Mouse (Mus musculus) neural tube, postnatal 0 days (tissue): ENCODE results near the gene Olfr693. TPM values are rescaled to one million over a fixed set of nuclear protein-coding genes. Genes with fewer than 3 reads are reported as not detected.

Experiments used
- polyA plus RNA-seq: library from polyadenylated mRNA; unstranded; fragments of >200 nt; fragmentation: Nextera tagmentation; extraction: Ambion mirVana; gene quantifications from 2 replicates; pipeline ENCODE4 v1.2.1, GENCODE M21; 2015

Olfr693 gene
- polyA plus RNA-seq: 0.05 TPM in 1 of 2 replicates, not detected in the other

DNA sequence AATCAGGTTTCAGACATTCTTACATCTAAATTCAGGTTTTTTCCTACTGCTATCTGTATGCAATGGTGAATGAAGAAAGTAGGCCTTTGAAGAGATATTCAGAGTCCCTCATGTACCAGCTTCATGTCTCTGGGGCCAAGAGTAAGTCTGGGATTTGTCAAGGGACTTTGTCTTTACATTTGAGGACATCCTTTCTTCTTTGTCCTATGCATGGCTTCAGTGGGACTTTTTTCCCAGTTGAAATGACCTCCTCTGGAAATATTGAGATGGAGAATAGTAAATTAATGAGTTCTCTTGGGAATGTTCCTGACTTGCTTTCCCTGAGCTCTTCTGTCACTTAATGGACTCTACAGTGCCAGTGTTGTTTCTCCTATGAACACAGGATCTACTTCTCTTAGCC, at the start of gene Olfr693:
Gene Olfr693, minus strand, starts transcription at position 101 of the 400 bp plus-strand sequence.

DNA sequence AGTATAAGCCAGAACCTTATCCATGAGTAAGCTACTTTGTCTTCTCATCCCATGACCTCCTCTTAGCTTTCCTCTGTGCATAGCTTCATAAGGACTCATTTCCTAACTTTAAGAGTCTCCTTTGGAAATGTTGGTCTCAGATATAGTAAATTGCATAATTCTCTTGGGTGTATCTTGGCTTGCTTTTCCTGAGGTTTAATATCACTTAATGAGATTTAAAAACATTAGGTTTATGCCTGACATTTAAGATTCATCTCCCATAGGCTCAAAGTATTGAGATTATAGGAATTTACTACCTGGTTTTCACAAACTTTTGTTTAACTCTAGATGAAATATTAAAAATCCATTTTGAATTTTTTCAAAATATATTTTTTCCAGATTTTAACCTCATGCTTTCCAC, 35.9 kb upstream of the Olfr693 start, which contains the start of gene Olfr695:
Gene Olfr695, minus strand, starts transcription at position 101 of the 400 bp plus-strand sequence.

DNA sequence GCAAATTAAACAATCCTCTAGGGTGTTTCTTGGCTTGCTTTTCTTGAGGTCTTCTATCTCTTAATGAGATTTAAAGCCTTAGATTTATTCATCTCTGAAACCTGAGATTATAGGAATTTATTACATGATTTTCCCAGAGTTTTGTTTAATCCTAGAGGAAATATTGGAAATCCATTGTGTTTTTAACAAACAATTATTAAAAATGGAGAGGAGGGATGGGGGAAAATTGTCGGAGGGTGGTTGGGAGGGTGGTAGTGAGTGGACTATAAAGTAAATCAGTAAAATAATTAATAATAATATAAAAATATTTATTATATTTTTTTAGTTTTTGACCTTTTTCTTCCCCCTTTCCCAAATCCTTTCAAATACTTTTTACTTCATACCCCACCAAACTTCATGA, 11.3 kb upstream of the Olfr693 start, which contains the start of gene Olfr694:
Gene Olfr694, minus strand, starts transcription at position 101 of the 400 bp plus-strand sequence.

Other genes with a start within 250 kb of the Olfr693 start
- gene Olfr694, start 11.2 kb upstream of the Olfr693 start, polyA plus RNA-seq: not detected in 2 replicates
- gene Olfr695, start 35.8 kb upstream of the Olfr693 start, polyA plus RNA-seq: not detected in 2 replicates
- gene Olfr697, start 61.9 kb upstream of the Olfr693 start, polyA plus RNA-seq: not detected in 2 replicates
- not detected in 2 replicates for gene Olfr698, start 74.8 kb upstream of the Olfr693 start, polyA plus RNA-seq
- not detected in 2 replicates for gene Olfr699, start 112.6 kb upstream of the Olfr693 start, polyA plus RNA-seq
- gene Olfr700, start 128.2 kb upstream of the Olfr693 start, polyA plus RNA-seq: not detected in 2 replicates
- gene Olfr701, start 133.5 kb upstream of the Olfr693 start, polyA plus RNA-seq: not detected in 2 replicates
- not detected in 2 replicates for gene Olfr702, start 153.3 kb upstream of the Olfr693 start, polyA plus RNA-seq
- gene Olfr703, start 162.8 kb upstream of the Olfr693 start, polyA plus RNA-seq: not detected in 2 replicates
- not detected in 2 replicates for gene Olfr704, start 182.6 kb upstream of the Olfr693 start, polyA plus RNA-seq
- gene Olfr705, start 196.3 kb upstream of the Olfr693 start, polyA plus RNA-seq: not detected in 2 replicates
- gene Olfr706, start 207.6 kb upstream of the Olfr693 start, polyA plus RNA-seq: not detected in 2 replicates
- gene Olfr707, start 220.7 kb upstream of the Olfr693 start, polyA plus RNA-seq: not detected in 2 replicates
- gene Olfr1532-ps1, start 227.4 kb upstream of the Olfr693 start, polyA plus RNA-seq: not detected in 2 replicates